Mouse (Mus musculus) MEL (cell line): ENCODE data around the gene H2-Eb2.

Experiments
- CTCF ChIP-seq, 3 experiments: IDR thresholded peaks in 2 of 3; conservative IDR thresholded peaks in 1 of 3; 2 replicates each; pipeline ENCODE4 v1.5.1; 2011 to 2012; ENCODE audit warnings: low read length in 3 of 3, low read depth in 2 of 3, mild to moderate bottlenecking in 2 of 3, improper control_type of control experiment in 1 of 3, inconsistent platforms in 1 of 3, mixed read lengths in 1 of 3, moderate library complexity in 1 of 3; ENCODE audit not compliant: control insufficient read depth in 1 of 3, insufficient read depth in 1 of 3, poor library complexity in 1 of 3, severe bottlenecking in 1 of 3
- E2F4 ChIP-seq: IDR thresholded peaks from 2 replicates; pipeline ENCODE4 v1.6.1; 2011; ENCODE audit warnings: low read depth, low read length, improper control_type of control experiment, borderline replicate concordance
- HCFC1 ChIP-seq: IDR thresholded peaks from 2 replicates; pipeline ENCODE4 v1.6.1; 2012; ENCODE audit warnings: low read depth, mild to moderate bottlenecking, inconsistent platforms, low read length, improper control_type of control experiment, moderate library complexity
- KAT2A ChIP-seq: conservative IDR thresholded peaks from 2 replicates; pipeline ENCODE4 v1.6.1; 2012; ENCODE audit warnings: low read depth, low read length, improper control_type of control experiment, inconsistent platforms
- MAZ ChIP-seq: IDR thresholded peaks from 2 replicates; pipeline ENCODE4 v1.6.1; 2012; ENCODE audit warnings: low read depth, mild to moderate bottlenecking, inconsistent platforms, low read length, improper control_type of control experiment
- MXI1 ChIP-seq: IDR thresholded peaks from 2 replicates; pipeline ENCODE4 v1.6.1; 2011; ENCODE audit warnings: mild to moderate bottlenecking, low read depth, low read length, improper control_type of control experiment
- MYC ChIP-seq: IDR thresholded peaks from 2 replicates; pipeline ENCODE4 v1.6.1; 2011; ENCODE audit warnings: low read depth, mild to moderate bottlenecking, low read length, improper control_type of control experiment, moderate library complexity
- USF1 ChIP-seq: IDR thresholded peaks from 2 replicates; pipeline ENCODE4 v1.6.1; 2014; ENCODE audit warnings: low read depth, mild to moderate bottlenecking, inconsistent platforms, low read length, improper control_type of control experiment, moderate library complexity
- ZMIZ1 ChIP-seq: IDR thresholded peaks from 2 replicates; pipeline ENCODE4 v1.6.1; 2012; ENCODE audit warnings: low read depth, mild to moderate bottlenecking, inconsistent platforms, low read length, improper control_type of control experiment, moderate library complexity

DNA sequence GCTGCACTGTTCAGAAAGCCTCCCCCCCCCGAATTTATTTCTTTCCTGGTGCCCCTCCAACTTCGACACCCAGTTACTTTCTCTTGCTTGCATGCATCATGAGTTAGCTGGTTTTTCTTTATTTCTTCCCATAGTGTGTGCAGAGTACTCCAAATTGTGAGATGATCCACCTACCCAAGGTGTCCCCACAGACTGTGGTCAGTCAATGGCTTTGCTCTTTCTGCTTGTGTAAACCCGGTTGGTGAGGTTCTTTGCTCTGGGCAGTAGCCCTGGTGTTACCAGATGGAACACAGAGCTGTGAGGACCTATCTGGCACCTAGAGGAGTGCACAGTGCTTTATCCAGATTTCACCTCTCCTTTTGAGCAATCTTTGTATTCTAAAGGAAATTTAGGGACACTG lies 37.3 kb upstream of the H2-Eb2 start:
- no peak for TF ChIP-seq MXI1
- TF ChIP-seq MAZ, result no peak
- TF ChIP-seq CTCF (IDR thresholded peaks at IDR 0.05 in 2 of 3, conservative IDR thresholded peaks at IDR 0.05 in 1 of 3; ENCODE audit: control insufficient read depth in 1 of 3, insufficient read depth in 1 of 3, low read depth in 2 of 3, low read length in 3 of 3, poor library complexity in 1 of 3, severe bottlenecking in 1 of 3), result no peak
- no peak for TF ChIP-seq KAT2A
- TF ChIP-seq USF1, result no peak
- no peak for TF ChIP-seq ZMIZ1
- no peak for TF ChIP-seq HCFC1
- TF ChIP-seq MYC, result no peak
- TF ChIP-seq E2F4, result no peak
